9 mouse cellular contexts compared by ENCODE assay signal in genomic region chr2:31823933-31824730, GRCm38 (mm10). TPM values are rescaled to one million over a fixed set of nuclear protein-coding genes. Genes with fewer than 3 reads are reported as not detected.
DNase-seq lines count a peak whose midpoint lies in the region; ATAC-seq and TF ChIP-seq lines count a peak whose summit lies in the region.
"Had no signal": no experiment of that assay in that cellular context is flagged by ENCODE, and none has a peak within 500 bp of the region (broad histone marks: within the 10 kb centered on the region; RNA-seq: fewer than 3 reads in every experiment).

No protein-coding gene starts in this region.

- H3K27ac ChIP-seq in hindbrain, embryonic 11.5 days (ENCODE audit: low read depth, low read length) = no peak overlapping the region
- no peak overlapping the region for H3K27ac ChIP-seq in hindbrain, embryonic 13.5 days
- H3K27ac ChIP-seq in bone marrow macrophage, adult 2 months (ENCODE audit: insufficient read depth, low read depth, low read length) = no peak overlapping the region

- H3K4me1 ChIP-seq in hindbrain, embryonic 11.5 days (replicated peaks; ENCODE audit: control insufficient read depth, insufficient read depth, low read length) = peaks cover 6% of the 10 kb centered on the region; the same call in 1 of the 2 replicates
- H3K4me1 ChIP-seq in hindbrain, embryonic 13.5 days (replicated peaks) = peaks cover 70% of the 10 kb centered on the region
- no peaks in the 10 kb centered on the region for H3K4me1 ChIP-seq in bone marrow macrophage, adult 2 months (ENCODE audit: control insufficient read depth, insufficient read depth, low read length)

- no peak for TF ChIP-seq POLR2A in bone marrow macrophage, adult 2 months (IDR thresholded peaks at IDR 0.05; ENCODE audit: borderline replicate concordance, low read depth, low read length)

- no peak overlapping the region for H3K4me2 ChIP-seq in hindbrain, embryonic 11.5 days (replicated peaks; ENCODE audit: low read depth, low read length)
- H3K4me2 ChIP-seq in hindbrain, embryonic 13.5 days = no peak overlapping the region

- 69% methylated on average over 13 of the region's 15 CpGs for WGBS in hindbrain, embryonic 11.5 days
- 73% methylated on average over 11 of the region's 15 CpGs for WGBS in hindbrain, embryonic 13.5 days

- H3K27me3 ChIP-seq in hindbrain, embryonic 11.5 days (ENCODE audit: control insufficient read depth, insufficient read depth, low read length) = peaks cover 2% of the 10 kb centered on the region; the same call in 1 of the 2 replicates
- peaks cover 12% of the 10 kb centered on the region for H3K27me3 ChIP-seq in hindbrain, embryonic 13.5 days

- peak; percentile 50 for DNase-seq in hindbrain, embryonic 11.5 days (ENCODE audit: low spot score)
- peak; percentile 71 to 72 for DNase-seq in B cell, adult 2 months
- DNase-seq in layer of hippocampus, adult 8-10 months (ENCODE audit: low spot score in 2 of 2) = peak; percentile 41 to 59
- DNase-seq in testis, postnatal 10 days (ENCODE audit: low spot score) = peak; percentile 73
- no peak for DNase-seq in heart, adult 11 months
- DNase-seq in left cerebral cortex, postnatal 36 days (ENCODE audit: low spot score in 2 of 2) = no peak

- peak; percentile 50 for TF ChIP-seq CTCF in bone marrow macrophage, adult 2 months (IDR thresholded peaks at IDR 0.05; ENCODE audit: low read depth, low read length)

- ATAC-seq in hindbrain, embryonic 11.5 days (ENCODE audit: low FRiP score) = no peak
- ATAC-seq in hindbrain, embryonic 13.5 days (ENCODE audit: low FRiP score) = no peak

- no peaks in the 10 kb centered on the region for H3K9me3 ChIP-seq in hindbrain, embryonic 11.5 days (ENCODE audit: control insufficient read depth, low read length)
- H3K9me3 ChIP-seq in hindbrain, embryonic 13.5 days = no peaks in the 10 kb centered on the region

- H3K4me3 ChIP-seq in hindbrain, embryonic 11.5 days (ENCODE audit: low read depth, low read length) = no peak overlapping the region
- no peak overlapping the region for H3K4me3 ChIP-seq in hindbrain, embryonic 13.5 days
- no peak overlapping the region for H3K4me3 ChIP-seq in bone marrow macrophage, adult 2 months (ENCODE audit: insufficient read depth, low read length)
- H3K4me3 ChIP-seq: myocyte had no signal

- intact Hi-C loops in left cerebral cortex, postnatal 36 days (cut with DNase I) = no loop called here

- H3K9ac ChIP-seq in hindbrain, embryonic 11.5 days (ENCODE audit: low read depth, low read length) = no peak overlapping the region
- no peak overlapping the region for H3K9ac ChIP-seq in hindbrain, embryonic 13.5 days

- H3K36me3 ChIP-seq in hindbrain, embryonic 11.5 days (ENCODE audit: control insufficient read depth, insufficient read depth, low read length) = no peaks in the 10 kb centered on the region
- no peaks in the 10 kb centered on the region for H3K36me3 ChIP-seq in hindbrain, embryonic 13.5 days

RNA-seq across cellular contexts. Expression of gene Qrfp, which starts 13.8 kb away (rescaled TPM):
- 0.08 and 0.28 TPM in 2 replicates for polyA plus RNA-seq in hindbrain, embryonic 11.5 days (2014; fragmentation: Nextera tagmentation; extraction: Ambion mirVana)
- polyA plus RNA-seq in hindbrain, embryonic 13.5 days (2015; fragmentation: Nextera tagmentation; extraction: Ambion mirVana) = 0.08 TPM in 1 of 2 replicates, not detected in the other
- polyA plus RNA-seq in bone marrow macrophage, adult 2 months (2012; ENCODE audit: insufficient read depth, insufficient read length, missing spikeins) = not detected in 2 replicates
- total RNA-seq in layer of hippocampus, adult 8-10 months (2022) = not detected
- total RNA-seq in left cerebral cortex, postnatal 36 days (2021) = not detected

RNA-seq across cellular contexts. Expression of gene Fibcd1, which starts 21.7 kb away (rescaled TPM):
- 0.74 and 0.91 TPM in 2 replicates for polyA plus RNA-seq in hindbrain, embryonic 11.5 days (2014; fragmentation: Nextera tagmentation; extraction: Ambion mirVana)
- polyA plus RNA-seq in hindbrain, embryonic 13.5 days (2015; fragmentation: Nextera tagmentation; extraction: Ambion mirVana) = 3.4 and 4.6 TPM in 2 replicates
- polyA plus RNA-seq in bone marrow macrophage, adult 2 months (2012; ENCODE audit: insufficient read depth, insufficient read length, missing spikeins) = not detected in 2 replicates
- 100 to 1,000 TPM in 1 of 4 experiments, 10 to 100 TPM in 3; 82.5 to 102 (median 90.0) TPM for total RNA-seq in layer of hippocampus, adult 8-10 months (2022)
- 1 to 10 TPM; 8.4 to 8.7 TPM for total RNA-seq in left cerebral cortex, postnatal 36 days (2021)

Comparison
In these comparisons a context has a peak if more than half of its experiments do, and no peak if none do; other contexts are left out.
1. DNase-seq: peak in hindbrain, embryonic 11.5 days (single experiment), B cell, adult 2 months (2 of 2), layer of hippocampus, adult 8-10 months (2 of 2) and testis, postnatal 10 days (single experiment); none in heart, adult 11 months (single experiment) and left cerebral cortex, postnatal 36 days (0 of 2).